Mouse (Mus musculus) heart, adult 9 months (tissue): ENCODE measurements around the gene Adcy9.
"Not testable (repeated sequence)": the region's sequence is repeated elsewhere in the genome, so short reads cannot be mapped to it uniquely, and the experiment has no call there.

Experiments
- DNase-seq, 2 experiments: peaks; one replicate each; pipeline ENCODE4 v3.0.0; 2022; ENCODE audit warnings: low spot score in 2 of 2

Adcy9 gene

GRCm38 (mm10) chr16:4272254-4272653, 148.0 kb downstream of the Adcy9 start:
- DNase-seq: no peak

- peak in 1 of 2 experiments; percentile 21 for DNase-seq
These were observed 149.4 kb downstream of the Adcy9 start for GRCm38 (mm10) chr16:4270911-4271310.

GRCm38 (mm10) chr16:4267857-4268666, 152.2 kb downstream of the Adcy9 start:
- peak; percentile 76 to 81 for DNase-seq

- peak in 1 of 2 experiments; percentile 14 for DNase-seq
These were observed 152.8 kb downstream of the Adcy9 start for GRCm38 (mm10) chr16:4267453-4267852.

GRCm38 (mm10) chr16:4265351-4265750, 154.9 kb downstream of the Adcy9 start:
- no peak for DNase-seq

GRCm38 (mm10) chr16:4263486-4263885, 156.8 kb downstream of the Adcy9 start:
- DNase-seq: no peak

GRCm38 (mm10) chr16:4257546-4257945, 162.8 kb downstream of the Adcy9 start:
- DNase-seq: no peak

- DNase-seq: no peak
These were observed 171.5 kb downstream of the Adcy9 start for GRCm38 (mm10) chr16:4248791-4249190.

- DNase-seq: not testable (repeated sequence)
These were observed 175.1 kb downstream of the Adcy9 start for GRCm38 (mm10) chr16:4245241-4245640.
